Mouse (Mus musculus) ES-Bruce4 (cell line): ENCODE measurements around the gene Itgam. TPM values are rescaled to one million over a fixed set of nuclear protein-coding genes. Genes with fewer than 3 reads are reported as not detected.
"Not testable (repeated sequence)": the region's sequence is repeated elsewhere in the genome, so short reads cannot be mapped to it uniquely, and the experiment has no call there.

Experiments
- H3K27ac ChIP-seq: 2 replicates; pipeline ENCODE4 v1.5.1; 2012; ENCODE audit warnings: low read length, inconsistent platforms; ENCODE audit not compliant: insufficient read depth
- H3K27me3 ChIP-seq: 2 replicates; pipeline ENCODE4 v1.6.1; 2012; ENCODE audit warnings: mild to moderate bottlenecking, low read length, inconsistent platforms; ENCODE audit not compliant: control insufficient read depth, poor library complexity, insufficient read depth, severe bottlenecking
- H3K36me3 ChIP-seq: 2 replicates; pipeline ENCODE4 v1.6.1; 2012; ENCODE audit warnings: inconsistent platforms, mild to moderate bottlenecking, low read length, moderate library complexity; ENCODE audit not compliant: control insufficient read depth, poor library complexity, insufficient read depth, severe bottlenecking
- H3K4me1 ChIP-seq: one replicate; pipeline ENCODE4 v1.8.1; 2011; ENCODE audit warnings: low read length; ENCODE audit not compliant: control insufficient read depth, insufficient read depth
- H3K4me3 ChIP-seq: 2 replicates; pipeline ENCODE4 v1.5.1; 2011; ENCODE audit warnings: low read depth, mild to moderate bottlenecking, low read length
- H3K9ac ChIP-seq: 2 replicates; pipeline ENCODE4 v1.6.1; 2012; ENCODE audit warnings: low read depth, mild to moderate bottlenecking, inconsistent platforms; ENCODE audit not compliant: poor library complexity, severe bottlenecking
- H3K9me3 ChIP-seq: replicated peaks from 2 replicates; pipeline ENCODE4 v1.6.1; 2012; ENCODE audit warnings: mild to moderate bottlenecking, low read length, inconsistent platforms; ENCODE audit not compliant: control insufficient read depth, poor library complexity, insufficient read depth, severe bottlenecking
- CTCF ChIP-seq: IDR thresholded peaks from one replicate; pipeline ENCODE4 v1.8.1; 2011; ENCODE audit warnings: low read depth, low read length
- EP300 ChIP-seq: IDR thresholded peaks from 2 replicates; pipeline ENCODE4 v1.6.1; 2011; ENCODE audit warnings: low read depth, low read length; ENCODE audit not compliant: insufficient read depth
- POLR2A ChIP-seq: IDR thresholded peaks from one replicate; pipeline ENCODE4 v1.8.1; 2011; ENCODE audit warnings: low read length; ENCODE audit not compliant: insufficient read depth
- polyA plus RNA-seq: library from polyadenylated mRNA; stranded (reverse); fragments of >200 nt; gene quantifications from 2 replicates; pipeline ENCODE4 v1.2.4, GENCODE M21; 2011; ENCODE audit warnings: low read depth; ENCODE audit not compliant: missing spikeins, insufficient read depth, insufficient read length

Gene Itgam
- polyA plus RNA-seq, result not detected in 2 replicates

DNA sequence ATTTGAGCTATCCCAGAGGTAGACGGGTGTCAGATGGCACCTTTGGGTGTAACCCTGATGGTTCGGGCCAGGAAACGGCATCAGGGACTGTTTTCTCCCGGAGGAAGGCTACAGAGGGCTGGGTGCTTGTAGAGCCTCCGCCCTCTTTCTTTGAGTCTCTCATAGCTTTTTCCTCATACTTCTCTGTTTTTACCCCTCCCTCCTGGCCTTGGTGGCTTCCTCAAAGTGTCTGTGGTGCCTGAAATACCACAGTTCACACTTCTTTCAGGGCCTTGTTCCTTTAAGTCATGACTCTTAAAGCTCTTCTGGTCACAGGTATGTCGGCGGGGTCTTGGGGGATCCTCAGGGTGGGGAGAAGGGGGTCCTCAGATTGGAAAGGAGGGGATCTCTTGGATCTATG lies at the start of gene Itgam, which contains the start of gene Gm49368:
Itgam (plus strand) TSS at position 185 of the 400 bp plus-strand sequence.
Gm49368 (plus strand) TSS at position 228 of the 400 bp plus-strand sequence.
- no peak within 1 kb of the TSS for H3K4me3 ChIP-seq
- H3K4me1 ChIP-seq, result no peaks in the 10 kb centered on the region
- H3K36me3 ChIP-seq, result no peaks in the 10 kb centered on the region
- no peaks in the 10 kb centered on the region for H3K9me3 ChIP-seq
- TF ChIP-seq CTCF (no peak), EP300 (no peak), POLR2A (no peak)
- no peaks in the 10 kb centered on the region for H3K27me3 ChIP-seq
- no peak within 1 kb of the TSS for H3K9ac ChIP-seq
- no peak within 1 kb of the TSS for H3K27ac ChIP-seq

DNA sequence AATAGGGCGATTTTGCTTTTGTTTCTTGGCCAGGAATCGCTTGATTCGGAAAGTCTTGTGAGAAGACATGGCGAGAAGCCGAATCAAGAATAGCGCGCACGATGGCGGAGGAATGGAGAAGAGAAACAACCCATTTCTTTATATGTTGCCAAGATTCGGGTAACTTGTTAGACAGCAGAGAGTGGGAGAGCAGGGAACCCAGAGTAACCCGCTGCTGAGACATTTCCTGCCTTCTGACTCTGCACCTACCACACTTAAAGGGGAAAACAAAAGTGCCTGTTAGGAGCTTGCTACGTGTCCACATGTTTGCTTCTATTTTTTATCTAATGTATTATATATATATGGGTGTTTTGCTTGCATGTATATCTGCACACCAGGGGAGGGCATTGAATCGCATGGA lies 49.3 kb upstream of the Itgam start:
- H3K27me3 ChIP-seq, result no peaks in the 10 kb centered on the region
- no peak for TF ChIP-seq POLR2A
- no peak for TF ChIP-seq EP300
- TF ChIP-seq CTCF, result no peak
- H3K4me1 ChIP-seq, result peaks cover 5% of the 10 kb centered on the region
- H3K9ac ChIP-seq, result no peak overlapping the region
- no peak overlapping the region for H3K4me3 ChIP-seq
- no peaks in the 10 kb centered on the region for H3K9me3 ChIP-seq
- H3K36me3 ChIP-seq, result no peaks in the 10 kb centered on the region
- no peak overlapping the region for H3K27ac ChIP-seq

- H3K27me3 ChIP-seq, H3K27ac ChIP-seq, H3K9me3 ChIP-seq, H3K36me3 ChIP-seq, H3K4me3 ChIP-seq, H3K4me1 ChIP-seq, H3K9ac ChIP-seq: not testable (repeated sequence)
These were observed 46.3 kb upstream of the Itgam start for GRCm38 (mm10) chr7:128016134-128016533.

GRCm38 (mm10) chr7:128016650-128017049 lies 45.8 kb upstream of the Itgam start:
- H3K27me3 ChIP-seq, result no peaks in the 10 kb centered on the region
- no peak overlapping the region for H3K9ac ChIP-seq
- no peaks in the 10 kb centered on the region for H3K36me3 ChIP-seq
- H3K4me1 ChIP-seq, result no peaks in the 10 kb centered on the region
- no peak overlapping the region for H3K4me3 ChIP-seq
- no peak for TF ChIP-seq POLR2A
- TF ChIP-seq EP300, result no peak
- no peak for TF ChIP-seq CTCF
- H3K27ac ChIP-seq, result no peak overlapping the region
- no peaks in the 10 kb centered on the region for H3K9me3 ChIP-seq

- H3K36me3 ChIP-seq, result no peaks in the 10 kb centered on the region
- no peak overlapping the region for H3K27ac ChIP-seq
- H3K9me3 ChIP-seq, result no peaks in the 10 kb centered on the region
- H3K4me1 ChIP-seq, result no peaks in the 10 kb centered on the region
- TF ChIP-seq EP300 (no peak), CTCF (no peak)
- no peak overlapping the region for H3K9ac ChIP-seq
- no peaks in the 10 kb centered on the region for H3K27me3 ChIP-seq
- H3K4me3 ChIP-seq, result no peak overlapping the region
These were observed 44.2 kb upstream of the Itgam start for GRCm38 (mm10) chr7:128018275-128018674.

- H3K36me3 ChIP-seq, result no peaks in the 10 kb centered on the region
- H3K4me3 ChIP-seq, result no peak overlapping the region
- no peak overlapping the region for H3K9ac ChIP-seq
- no peak for TF ChIP-seq POLR2A
- TF ChIP-seq EP300, result no peak
- no peak for TF ChIP-seq CTCF
- H3K4me1 ChIP-seq, result no peaks in the 10 kb centered on the region
- H3K27ac ChIP-seq, result no peak overlapping the region
- H3K9me3 ChIP-seq, result no peaks in the 10 kb centered on the region
- no peaks in the 10 kb centered on the region for H3K27me3 ChIP-seq
These were observed 43.3 kb upstream of the Itgam start for GRCm38 (mm10) chr7:128019187-128019586.
